Mouse (Mus musculus) liver, embryonic 13.5 days (tissue): ENCODE results near the gene Syndig1l. TPM values are rescaled to one million over a fixed set of nuclear protein-coding genes. Genes with fewer than 3 reads are reported as not detected.
A peak's percentile ranks its signal among the peaks of the same experiment; 100 is the strongest.

Source experiments
- ATAC-seq: fragments of 200-750 bp; cut with Nextera tagmentation; 2 replicates; pipeline ENCODE4 v1.8.0; 2017; ENCODE audit warnings: low read depth, mild to moderate bottlenecking, moderate number of reproducible peaks, moderate library complexity
- DNase-seq: peaks from one replicate; pipeline ENCODE4 v3.0.0; 2022
- H3K27ac ChIP-seq: fragments of 300-500 bp; sonication (generic); 2 replicates; pipeline ENCODE4 v1.5.1; 2015; ENCODE audit warnings: moderate library complexity, mild to moderate bottlenecking, inconsistent platforms
- H3K27me3 ChIP-seq: fragments of 300-500 bp; sonication (generic); 2 replicates; pipeline ENCODE4 v1.6.1; 2015; ENCODE audit warnings: mild to moderate bottlenecking, inconsistent platforms
- H3K36me3 ChIP-seq: fragments of 300-500 bp; sonication (generic); 2 replicates; pipeline ENCODE4 v1.6.1; 2015; ENCODE audit warnings: mild to moderate bottlenecking, inconsistent platforms
- H3K4me1 ChIP-seq: fragments of 300-500 bp; sonication (generic); replicated peaks from 2 replicates; pipeline ENCODE4 v1.6.1; 2015; ENCODE audit warnings: inconsistent platforms
- H3K4me2 ChIP-seq: fragments of 300-500 bp; sonication (generic); 2 replicates; pipeline ENCODE4 v1.6.1; 2015; ENCODE audit warnings: inconsistent platforms, mild to moderate bottlenecking, moderate library complexity
- H3K4me3 ChIP-seq: fragments of 300-500 bp; sonication (generic); replicated peaks from 2 replicates; pipeline ENCODE4 v1.5.1; 2015; ENCODE audit warnings: mild to moderate bottlenecking, inconsistent platforms
- H3K9ac ChIP-seq: fragments of 300-500 bp; sonication (generic); 2 replicates; pipeline ENCODE4 v1.6.1; 2015; ENCODE audit warnings: mild to moderate bottlenecking, inconsistent platforms
- H3K9me3 ChIP-seq: fragments of 300-500 bp; sonication (generic); replicated peaks from 2 replicates; pipeline ENCODE4 v1.6.1; 2016; ENCODE audit warnings: inconsistent platforms
- WGBS: fragments of 180-500 bp; shearing (Covaris S2); methylation state at CpG from one replicate; pipeline ENCODE4 v1.1.7; 2015; ENCODE audit not compliant: insufficient replicate concordance; 5-methylcytosine and 5-hydroxymethylcytosine counted together
- polyA plus RNA-seq: library from polyadenylated mRNA; unstranded; fragments of >200 nt; fragmentation: Nextera tagmentation; extraction: Ambion mirVana; gene quantifications from 2 replicates; pipeline ENCODE4 v1.2.1, GENCODE M21; 2015

Gene Syndig1l
- 0.05 TPM in 1 of 2 replicates, not detected in the other for polyA plus RNA-seq

GRCm38 (mm10) chr12:84698319-84699081 is at the start of gene Syndig1l:
Gene Syndig1l, minus strand, starts transcription at chr12:84698831.
- H3K9me3 ChIP-seq = no peaks in the 10 kb centered on the region
- H3K36me3 ChIP-seq = no peaks in the 10 kb centered on the region
- H3K27me3 ChIP-seq = peaks cover 87% of the 10 kb centered on the region
- H3K4me2 ChIP-seq = peak within 1 kb of the TSS; percentile 72
- DNase-seq = peak; percentile 48
- WGBS = under 1% methylated on average over 55 of the region's 79 CpGs
- H3K4me3 ChIP-seq = peak within 1 kb of the TSS; percentile 60
- peaks cover 8% of the 10 kb centered on the region; the same call in 1 of the 2 replicates for H3K4me1 ChIP-seq
- H3K27ac ChIP-seq = no peak within 1 kb of the TSS
- no peak within 1 kb of the TSS for H3K9ac ChIP-seq
- ATAC-seq = peak; percentile 51; the same call in 1 of the 2 replicates

GRCm38 (mm10) chr12:84748134-84748533 is 49.5 kb upstream of the Syndig1l start:
- Histone ChIP-seq H3K27ac (no peak overlapping the region; the same call in 1 of the 2 replicates), H3K9me3 (no peaks in the 10 kb centered on the region), H3K27me3 (no peaks in the 10 kb centered on the region; the same call in 1 of the 2 replicates), H3K4me1 (no peaks in the 10 kb centered on the region), H3K36me3 (no peaks in the 10 kb centered on the region), H3K4me2 (no peak overlapping the region), H3K4me3 (no peak overlapping the region), H3K9ac (no peak overlapping the region)
- WGBS = 31% methylated on average over 3 of the region's 3 CpGs
- DNase-seq (no peak), ATAC-seq (no peak)

GRCm38 (mm10) chr12:84745700-84746099 is 47.1 kb upstream of the Syndig1l start:
- Histone ChIP-seq H3K4me1 (no peaks in the 10 kb centered on the region), H3K9me3 (no peaks in the 10 kb centered on the region), H3K36me3 (no peaks in the 10 kb centered on the region), H3K4me2 (no peak overlapping the region), H3K27ac (no peak overlapping the region), H3K4me3 (no peak overlapping the region), H3K27me3 (no peaks in the 10 kb centered on the region; the same call in 1 of the 2 replicates), H3K9ac (no peak overlapping the region)
- 65% methylated on average over 4 of the region's 4 CpGs for WGBS
- DNase-seq (no peak), ATAC-seq (no peak)

- Histone ChIP-seq H3K4me3 (no peak overlapping the region), H3K9me3 (no peaks in the 10 kb centered on the region), H3K4me2 (no peak overlapping the region), H3K9ac (no peak overlapping the region), H3K4me1 (no peaks in the 10 kb centered on the region), H3K36me3 (no peaks in the 10 kb centered on the region), H3K27me3 (no peaks in the 10 kb centered on the region; the same call in 1 of the 2 replicates), H3K27ac (no peak overlapping the region)
- WGBS = 80% methylated on average over 10 of the region's 10 CpGs
- DNase-seq (no peak), ATAC-seq (no peak)
These were observed 44.9 kb upstream of the Syndig1l start for GRCm38 (mm10) chr12:84743496-84743895.

GRCm38 (mm10) chr12:84733366-84733765 is 34.7 kb upstream of the Syndig1l start:
- Histone ChIP-seq H3K4me3 (no peak overlapping the region), H3K27ac (no peak overlapping the region), H3K4me2 (no peak overlapping the region), H3K36me3 (no peaks in the 10 kb centered on the region), H3K27me3 (no peaks in the 10 kb centered on the region), H3K9me3 (no peaks in the 10 kb centered on the region), H3K9ac (no peak overlapping the region), H3K4me1 (no peaks in the 10 kb centered on the region)
- no peak for DNase-seq
- ATAC-seq = no peak
- WGBS = 53% methylated on average over 13 of the region's 13 CpGs

GRCm38 (mm10) chr12:84728421-84728820 is 29.8 kb upstream of the Syndig1l start:
- ATAC-seq (no peak), DNase-seq (no peak)
- H3K4me2 ChIP-seq = no peak overlapping the region
- no peak overlapping the region for H3K9ac ChIP-seq
- H3K27ac ChIP-seq = no peak overlapping the region
- H3K27me3 ChIP-seq = no peaks in the 10 kb centered on the region
- H3K36me3 ChIP-seq = no peaks in the 10 kb centered on the region
- H3K4me3 ChIP-seq = no peak overlapping the region
- no peaks in the 10 kb centered on the region for H3K9me3 ChIP-seq
- WGBS = 77% methylated on average over 10 of the region's 10 CpGs
- no peaks in the 10 kb centered on the region for H3K4me1 ChIP-seq

- H3K36me3 ChIP-seq = no peaks in the 10 kb centered on the region
- no peak overlapping the region for H3K4me2 ChIP-seq
- WGBS = 59% methylated on average over 5 of the region's 5 CpGs
- H3K27me3 ChIP-seq = no peaks in the 10 kb centered on the region
- ATAC-seq = no peak
- no peak overlapping the region for H3K27ac ChIP-seq
- H3K4me1 ChIP-seq = no peaks in the 10 kb centered on the region
- DNase-seq = no peak
- no peaks in the 10 kb centered on the region for H3K9me3 ChIP-seq
- H3K9ac ChIP-seq = no peak overlapping the region
- no peak overlapping the region for H3K4me3 ChIP-seq
These were observed 28.8 kb upstream of the Syndig1l start for GRCm38 (mm10) chr12:84727434-84727833.

GRCm38 (mm10) chr12:84726986-84727385 is 28.4 kb upstream of the Syndig1l start:
- no peaks in the 10 kb centered on the region for H3K36me3 ChIP-seq
- 44% methylated on average over 4 of the region's 4 CpGs for WGBS
- ATAC-seq = no peak
- no peaks in the 10 kb centered on the region for H3K9me3 ChIP-seq
- H3K4me3 ChIP-seq = no peak overlapping the region
- no peaks in the 10 kb centered on the region for H3K4me1 ChIP-seq
- no peak for DNase-seq
- H3K9ac ChIP-seq = no peak overlapping the region
- no peak overlapping the region for H3K27ac ChIP-seq
- H3K27me3 ChIP-seq = no peaks in the 10 kb centered on the region
- no peak overlapping the region for H3K4me2 ChIP-seq

GRCm38 (mm10) chr12:84726391-84726790 is 27.8 kb upstream of the Syndig1l start:
- no peaks in the 10 kb centered on the region for H3K36me3 ChIP-seq
- no peaks in the 10 kb centered on the region for H3K4me1 ChIP-seq
- no peak overlapping the region for H3K4me3 ChIP-seq
- H3K9me3 ChIP-seq = no peaks in the 10 kb centered on the region
- WGBS = 69% methylated on average over 4 of the region's 4 CpGs
- ATAC-seq (no peak), DNase-seq (no peak)
- no peak overlapping the region for H3K9ac ChIP-seq
- no peak overlapping the region for H3K4me2 ChIP-seq
- no peak overlapping the region for H3K27ac ChIP-seq
- H3K27me3 ChIP-seq = no peaks in the 10 kb centered on the region

- Histone ChIP-seq H3K9me3 (no peaks in the 10 kb centered on the region), H3K4me1 (no peaks in the 10 kb centered on the region), H3K36me3 (no peaks in the 10 kb centered on the region), H3K9ac (no peak overlapping the region), H3K27me3 (no peaks in the 10 kb centered on the region), H3K4me2 (no peak overlapping the region), H3K27ac (no peak overlapping the region), H3K4me3 (no peak overlapping the region)
- ATAC-seq = no peak
- DNase-seq = no peak
- WGBS = 60% methylated on average over 9 of the region's 9 CpGs
These were observed 20.0 kb upstream of the Syndig1l start for GRCm38 (mm10) chr12:84718462-84719244.

GRCm38 (mm10) chr12:84714578-84714977 is 15.9 kb upstream of the Syndig1l start:
- no peaks in the 10 kb centered on the region for H3K36me3 ChIP-seq
- DNase-seq = no peak
- H3K4me3 ChIP-seq = no peak overlapping the region
- no peak overlapping the region for H3K9ac ChIP-seq
- WGBS = 72% methylated on average over 6 of the region's 6 CpGs
- no peak for ATAC-seq
- H3K4me1 ChIP-seq = peaks cover 15% of the 10 kb centered on the region
- H3K4me2 ChIP-seq = no peak overlapping the region
- H3K27ac ChIP-seq = no peak overlapping the region
- no peaks in the 10 kb centered on the region for H3K9me3 ChIP-seq
- no peaks in the 10 kb centered on the region for H3K27me3 ChIP-seq
